Mouse (Mus musculus) regulatory T cell (primary cell): Measurements from ENCODE around the gene Zfp770.

ENCODE experiments used
- in situ Hi-C: fragments of 300-600 bp; cut with MboI, MseI; formaldehyde crosslinking; loops from one replicate; pipeline ENCODE4 v1.15.1; 2025; ENCODE audit warnings: high pct_unique_total_duplicates

Zfp770 gene

GRCm38 (mm10) chr2:114144915-114145314 lies 56.4 kb downstream of the Zfp770 start:
- in situ Hi-C loops: loop anchor here (10.0 kb wide), 1 partner anchor 310 kb away; no protein-coding TSS in a partner anchor

- in situ Hi-C loops: loop anchor here (10.0 kb wide), 1 partner anchor 309 kb away; no protein-coding TSS in a partner anchor
Measured at GRCm38 (mm10) chr2:114143842-114144241, 57.4 kb downstream of the Zfp770 start.
